Mouse (Mus musculus): ENCODE results near the gene Gm38655.
"Not testable (repeated sequence)": the region's sequence is repeated elsewhere in the genome, so short reads cannot be mapped to it uniquely, and the experiment has no call there.

- TF ChIP-seq CTCF (IDR thresholded peaks at IDR 0.05; ENCODE audit: extremely low read depth, insufficient read length, insufficient replicate concordance, low read depth, low read length); POLR2A (IDR thresholded peaks at IDR 0.05; ENCODE audit: low read depth, low read length): not testable (repeated sequence)
These were observed 49.7 kb downstream of the Gm38655 start for GRCm38 (mm10) chr17:25125442-25126060.
